Mouse (Mus musculus) E14TG2a.4 (cell line): ENCODE data around the gene Gm29735.
"Not testable (repeated sequence)": the region's sequence is repeated elsewhere in the genome, so short reads cannot be mapped to it uniquely, and the experiment has no call there.

Source experiments
- H3K27me3 ChIP-seq: 2 replicates; pipeline ENCODE4 v1.6.1; 2014; ENCODE audit warnings: low read length, control low read depth; ENCODE audit not compliant: insufficient read depth
- H3K36me3 ChIP-seq: 2 replicates; pipeline ENCODE4 v1.6.1; 2014; ENCODE audit warnings: low read length, control low read depth; ENCODE audit not compliant: insufficient read depth
- H3K4me1 ChIP-seq: replicated peaks from 2 replicates; pipeline ENCODE4 v1.6.1; 2014; ENCODE audit warnings: low read depth, low read length, control low read depth
- H3K4me3 ChIP-seq: replicated peaks from 2 replicates; pipeline ENCODE4 v1.5.1; 2014; ENCODE audit warnings: mild to moderate bottlenecking, low read length
- H3K9me3 ChIP-seq: 2 replicates; pipeline ENCODE4 v1.6.1; 2014; ENCODE audit warnings: low read length, control low read depth
- CTCF ChIP-seq: conservative IDR thresholded peaks from 2 replicates; pipeline ENCODE4 v1.5.1; 2014; ENCODE audit warnings: low read length
- NANOG ChIP-seq: IDR thresholded peaks from 2 replicates; pipeline ENCODE4 v1.6.1; 2014; ENCODE audit warnings: borderline replicate concordance, low read length, mixed read lengths
- POU5F1 ChIP-seq: IDR thresholded peaks from 2 replicates; pipeline ENCODE4 v1.6.1; 2014; ENCODE audit warnings: low read length, borderline replicate concordance

Gene Gm29735

GRCm38 (mm10) chr7:142157013-142157412, at the start of gene Gm29735:
Gene Gm29735, minus strand, starts transcription at chr7:142157113.
- H3K36me3 ChIP-seq, H3K4me3 ChIP-seq, H3K9me3 ChIP-seq, H3K4me1 ChIP-seq, H3K27me3 ChIP-seq: not testable (repeated sequence)

- Histone ChIP-seq H3K9me3 (peaks cover 15% of the 10 kb centered on the region), H3K4me1 (no peaks in the 10 kb centered on the region; the same call in 1 of the 2 replicates), H3K27me3 (peaks cover 3% of the 10 kb centered on the region), H3K36me3 (no peaks in the 10 kb centered on the region), H3K4me3 (no peak overlapping the region)
- no peak for TF ChIP-seq NANOG
- no peak for TF ChIP-seq POU5F1
- no peak for TF ChIP-seq CTCF
These were observed 48.6 kb upstream of the Gm29735 start for GRCm38 (mm10) chr7:142205488-142205887.

DNA sequence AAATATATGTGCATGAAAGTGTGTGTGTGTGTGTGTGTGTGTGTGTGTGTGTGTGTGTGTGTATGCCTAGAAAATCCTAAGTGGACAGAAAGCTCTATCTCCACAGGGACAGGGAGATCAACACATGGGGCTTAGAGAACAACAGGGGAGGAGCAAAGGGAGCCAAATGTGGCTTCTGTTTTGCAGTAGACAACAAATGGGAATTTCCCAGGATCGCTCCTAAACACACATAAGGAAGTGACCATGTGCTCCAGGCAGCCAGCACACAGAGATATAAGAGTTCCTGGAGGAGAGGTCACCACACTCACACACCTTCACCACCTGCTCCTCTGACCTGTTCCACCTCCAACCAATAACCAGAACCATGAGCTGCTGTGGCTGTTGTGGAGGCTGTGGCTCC, 44.2 kb upstream of the Gm29735 start, which contains the start of gene Krtap5-3:
Gene Krtap5-3, plus strand, starts transcription at position 301 of the 400 bp plus-strand sequence.
- Histone ChIP-seq H3K27me3 (peaks cover 15% of the 10 kb centered on the region), H3K9me3 (peaks cover 3% of the 10 kb centered on the region; the same call in 1 of the 2 replicates), H3K4me3 (no peak within 1 kb of the TSS), H3K4me1 (no peaks in the 10 kb centered on the region), H3K36me3 (no peaks in the 10 kb centered on the region)
- TF ChIP-seq CTCF, result no peak

GRCm38 (mm10) chr7:142198748-142199147, 41.8 kb upstream of the Gm29735 start:
- Histone ChIP-seq H3K4me3 (no peak overlapping the region), H3K36me3 (no peaks in the 10 kb centered on the region), H3K9me3 (peaks cover 17% of the 10 kb centered on the region), H3K27me3 (peaks cover 15% of the 10 kb centered on the region), H3K4me1 (no peaks in the 10 kb centered on the region)
- TF ChIP-seq NANOG (no peak), CTCF (no peak), POU5F1 (no peak)

DNA sequence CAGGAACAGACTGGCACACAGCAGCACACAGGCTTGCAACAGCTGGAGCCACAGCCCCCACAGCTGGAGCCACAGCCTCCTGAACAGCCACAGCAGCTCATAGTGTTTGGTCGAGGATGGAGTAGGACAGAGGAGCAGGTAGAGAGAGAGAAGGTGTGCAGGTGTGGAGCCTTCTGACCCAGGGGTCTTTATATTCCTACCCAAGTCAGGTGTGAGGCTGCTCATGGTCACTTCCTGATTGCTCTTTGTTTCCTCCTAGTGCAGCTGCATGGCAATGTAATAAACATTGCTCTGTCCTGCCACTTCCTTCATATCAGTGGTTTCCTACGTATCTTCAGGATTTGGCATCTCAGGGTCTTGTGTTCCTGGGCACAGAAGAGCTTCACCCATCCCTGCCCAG, 33.4 kb upstream of the Gm29735 start, which contains the start of gene Gm10153:
Gene Gm10153, minus strand, starts transcription at position 101 of the 400 bp plus-strand sequence.
- H3K4me1 ChIP-seq, result no peaks in the 10 kb centered on the region
- H3K9me3 ChIP-seq, result peaks cover 21% of the 10 kb centered on the region
- peaks cover 17% of the 10 kb centered on the region for H3K27me3 ChIP-seq
- no peaks in the 10 kb centered on the region for H3K36me3 ChIP-seq
- no peak for TF ChIP-seq CTCF
- no peak for TF ChIP-seq NANOG
- no peak for TF ChIP-seq POU5F1
- H3K4me3 ChIP-seq, result no peak within 1 kb of the TSS

DNA sequence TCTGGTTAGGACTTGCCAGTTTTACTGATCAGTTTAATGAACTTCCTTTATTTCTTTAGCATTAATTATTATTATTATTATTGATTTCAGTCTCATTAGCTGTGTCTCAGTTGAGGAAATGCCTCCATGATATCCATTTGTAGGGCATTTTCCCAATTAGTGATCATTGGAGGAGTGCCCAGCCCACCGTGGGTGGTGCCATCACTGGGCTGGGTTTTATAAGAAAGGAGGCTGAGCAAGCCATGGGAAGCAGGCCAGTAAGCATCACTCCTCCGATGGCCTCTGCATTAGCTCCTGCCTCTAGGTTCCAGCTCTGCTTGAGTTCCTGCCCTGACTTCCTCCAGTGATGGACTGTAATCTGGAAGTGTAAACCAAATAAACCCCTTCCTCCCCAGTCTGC, 31.2 kb upstream of the Gm29735 start:
- Histone ChIP-seq H3K4me3 (no peak overlapping the region), H3K9me3 (peaks cover 4% of the 10 kb centered on the region; the same call in 1 of the 2 replicates), H3K4me1 (no peaks in the 10 kb centered on the region), H3K36me3 (no peaks in the 10 kb centered on the region), H3K27me3 (peaks cover 17% of the 10 kb centered on the region)
- no peak for TF ChIP-seq POU5F1
- no peak for TF ChIP-seq CTCF
- TF ChIP-seq NANOG, result no peak

DNA sequence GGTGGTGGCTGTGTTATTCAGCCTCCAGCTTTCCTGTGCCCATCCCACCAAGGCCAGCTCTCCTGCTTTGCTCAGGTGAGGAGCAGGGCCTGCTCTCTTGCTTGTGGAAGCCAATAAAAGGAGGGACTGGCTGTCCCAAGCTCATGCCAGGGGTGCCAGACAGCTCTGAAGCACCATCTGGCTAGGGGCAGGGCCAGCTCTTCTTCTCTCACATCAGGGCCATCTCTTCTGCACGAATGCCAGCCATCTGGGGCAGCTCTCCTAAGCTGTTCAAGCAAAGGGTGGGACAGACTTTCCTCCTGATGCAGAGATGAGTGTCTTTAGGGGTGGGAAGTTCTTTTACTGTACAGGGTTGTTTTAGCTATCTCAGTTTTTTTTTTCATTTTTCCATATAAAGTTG, 24.1 kb upstream of the Gm29735 start:
- no peaks in the 10 kb centered on the region for H3K4me1 ChIP-seq
- 0 out of 2 replicates have a peak, but pooled peaks cover 2% of the 10 kb centered on the region for H3K27me3 ChIP-seq
- H3K9me3 ChIP-seq, result peaks cover 23% of the 10 kb centered on the region
- no peaks in the 10 kb centered on the region for H3K36me3 ChIP-seq
- H3K4me3 ChIP-seq, result no peak overlapping the region
- TF ChIP-seq CTCF, result no peak

GRCm38 (mm10) chr7:142178685-142179084, 21.8 kb upstream of the Gm29735 start:
- Histone ChIP-seq H3K9me3 (peaks cover 19% of the 10 kb centered on the region), H3K4me3 (no peak overlapping the region), H3K4me1 (no peaks in the 10 kb centered on the region), H3K27me3 (0 out of 2 replicates have a peak, but pooled peaks cover 2% of the 10 kb centered on the region), H3K36me3 (no peaks in the 10 kb centered on the region)
- no peak for TF ChIP-seq POU5F1
- no peak for TF ChIP-seq NANOG
- TF ChIP-seq CTCF, result no peak

DNA sequence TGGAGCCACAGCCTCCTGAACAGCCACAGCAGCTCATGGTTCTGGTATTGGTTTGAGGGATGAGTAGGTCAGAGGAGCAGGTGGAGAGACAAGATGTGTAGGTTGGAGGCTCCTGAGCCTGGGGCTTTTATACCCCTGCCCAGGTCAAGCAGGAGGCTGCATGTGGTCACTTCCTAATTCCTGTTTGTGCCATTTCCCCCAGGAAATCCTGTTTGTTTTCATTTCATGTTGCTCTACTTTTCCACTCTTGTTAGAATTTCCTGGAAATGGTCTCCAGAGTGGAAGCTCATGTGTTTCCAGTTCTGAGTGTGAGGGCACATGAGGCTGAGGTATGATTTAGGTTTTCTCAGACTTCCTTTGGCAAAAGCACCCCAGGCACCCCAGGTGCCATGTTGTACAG, 19.0 kb upstream of the Gm29735 start, which contains the start of gene Krtap5-2:
Gene Krtap5-2, minus strand, starts transcription at position 101 of the 400 bp plus-strand sequence.
- H3K27me3 ChIP-seq, H3K4me1 ChIP-seq, H3K4me3 ChIP-seq, H3K36me3 ChIP-seq: not testable (repeated sequence)
- H3K9me3 ChIP-seq, result peaks cover 19% of the 10 kb centered on the region
